In genomic region chr13:54589996-54590951, GRCm38 (mm10) we compare ENCODE assay signal across 8 mouse cellular contexts. TPM values are rescaled to one million over a fixed set of nuclear protein-coding genes. Genes with fewer than 3 reads are reported as not detected.
DNase-seq lines count a peak whose midpoint lies in the region; ATAC-seq and TF ChIP-seq lines count a peak whose summit lies in the region.

Gene Nop16, minus strand, starts transcription at chr13:54590090.
Gene Higd2a, plus strand, starts transcription at chr13:54590207.

- H3K27me3 ChIP-seq in heart, embryonic 12.5 days (replicated peaks), result no peaks in the 10 kb centered on the region
- H3K27me3 ChIP-seq in kidney, postnatal 0 days (ENCODE audit: insufficient read depth, low read length), result no peaks in the 10 kb centered on the region
- no peaks in the 10 kb centered on the region for H3K27me3 ChIP-seq in liver, embryonic 11.5 days (replicated peaks; ENCODE audit: control insufficient read depth, insufficient read depth, low read length)
- H3K27me3 ChIP-seq in stomach, embryonic 14.5 days (ENCODE audit: control insufficient read depth, insufficient read depth, low read length), result no peaks in the 10 kb centered on the region

- H3K4me3 ChIP-seq in heart, embryonic 12.5 days, result peak within 1 kb of the TSS; percentile 89
- peak within 1 kb of the TSS; percentile 61 for H3K4me3 ChIP-seq in kidney, postnatal 0 days (replicated peaks; ENCODE audit: low read depth, low read length)
- peak within 1 kb of the TSS; percentile 73 for H3K4me3 ChIP-seq in liver, embryonic 11.5 days (ENCODE audit: low read depth, low read length)
- H3K4me3 ChIP-seq in stomach, embryonic 14.5 days (ENCODE audit: low read depth, low read length), result peak within 1 kb of the TSS; percentile 83

- H3K27ac ChIP-seq in heart, embryonic 12.5 days (ENCODE audit: poor library complexity, severe bottlenecking), result peak within 1 kb of the TSS; percentile 83
- peak within 1 kb of the TSS; percentile 85 for H3K27ac ChIP-seq in kidney, postnatal 0 days
- peak within 1 kb of the TSS; percentile 28; the same call in 1 of the 2 replicates for H3K27ac ChIP-seq in liver, embryonic 11.5 days (ENCODE audit: low read depth, low read length)
- peak within 1 kb of the TSS; percentile 71; the same call in 1 of the 2 replicates for H3K27ac ChIP-seq in stomach, embryonic 14.5 days (ENCODE audit: low read length)

- ATAC-seq in erythroid progenitor cell, adult 5-6 weeks (replicated peaks; ENCODE audit: low FRiP score, poor library complexity, severe bottlenecking), result peak; percentile 96
- ATAC-seq in heart, embryonic 12.5 days (ENCODE audit: insufficient number of reproducible peaks, low FRiP score), result peak; percentile 98
- ATAC-seq in kidney, postnatal 0 days (replicated peaks; ENCODE audit: low FRiP score, low read depth), result peak; percentile 95
- peak; percentile 97 for ATAC-seq in liver, embryonic 11.5 days (replicated peaks; ENCODE audit: low FRiP score)
- peak; percentile 98 for ATAC-seq in stomach, embryonic 14.5 days (ENCODE audit: insufficient number of reproducible peaks, insufficient read depth, low FRiP score, low read depth)

- under 1% methylated on average over 51 of the region's 51 CpGs for WGBS in heart, embryonic 12.5 days
- WGBS in kidney, postnatal 0 days, result under 1% methylated on average over 51 of the region's 51 CpGs
- WGBS in liver, embryonic 11.5 days, result under 1% methylated on average over 51 of the region's 51 CpGs
- WGBS in stomach, embryonic 14.5 days, result under 1% methylated on average over 51 of the region's 51 CpGs

- peak within 1 kb of the TSS; percentile 89 for H3K4me2 ChIP-seq in heart, embryonic 12.5 days
- peak within 1 kb of the TSS; percentile 74 for H3K4me2 ChIP-seq in kidney, postnatal 0 days (ENCODE audit: low read length)
- H3K4me2 ChIP-seq in liver, embryonic 11.5 days, result peak within 1 kb of the TSS; percentile 73
- peak within 1 kb of the TSS; percentile 66 for H3K4me2 ChIP-seq in stomach, embryonic 14.5 days (replicated peaks; ENCODE audit: low read depth, low read length)

- H3K36me3 ChIP-seq in heart, embryonic 12.5 days, result peaks cover 40% of the 10 kb centered on the region
- H3K36me3 ChIP-seq in kidney, postnatal 0 days (ENCODE audit: insufficient read depth, low read length), result peaks cover 8% of the 10 kb centered on the region; the same call in 1 of the 2 replicates
- H3K36me3 ChIP-seq in liver, embryonic 11.5 days (ENCODE audit: control insufficient read depth, insufficient read depth, low read length), result peaks cover 19% of the 10 kb centered on the region
- peaks cover 18% of the 10 kb centered on the region; the same call in 1 of the 2 replicates for H3K36me3 ChIP-seq in stomach, embryonic 14.5 days (ENCODE audit: control insufficient read depth, insufficient read depth, low read length)

- peak within 1 kb of the TSS; percentile 90 for H3K9ac ChIP-seq in heart, embryonic 12.5 days
- H3K9ac ChIP-seq in kidney, postnatal 0 days (ENCODE audit: low read depth, low read length), result peak within 1 kb of the TSS; percentile 76
- H3K9ac ChIP-seq in liver, embryonic 11.5 days (ENCODE audit: low read depth, low read length), result peak within 1 kb of the TSS; percentile 82
- peak within 1 kb of the TSS; percentile 70 for H3K9ac ChIP-seq in stomach, embryonic 14.5 days (replicated peaks; ENCODE audit: low read depth, low read length)

- TF ChIP-seq CTCF in kidney, postnatal 0 days (IDR thresholded peaks at IDR 0.05; ENCODE audit: low read depth), result no peak

- peak; percentile 97 for DNase-seq in CD4-positive helper T cell, adult 2 months (ENCODE audit: low read depth, low spot score)
- DNase-seq in brain, embryonic 18.5 days (ENCODE audit: low read depth, low spot score), result peak; percentile 96
- DNase-seq in kidney, postnatal 0 days (ENCODE audit: low spot score), result peak; percentile 99
- peak; percentile 98 for DNase-seq in liver, embryonic 11.5 days (ENCODE audit: low spot score)
- peak; percentile 98 for DNase-seq in naive thymus-derived CD4-positive, alpha-beta T cell, adult 2 months (ENCODE audit: low read depth)

- peaks cover 22% of the 10 kb centered on the region for H3K4me1 ChIP-seq in heart, embryonic 12.5 days (replicated peaks)
- H3K4me1 ChIP-seq in kidney, postnatal 0 days (replicated peaks; ENCODE audit: insufficient read depth, low read length), result no peaks in the 10 kb centered on the region
- H3K4me1 ChIP-seq in liver, embryonic 11.5 days (replicated peaks; ENCODE audit: control insufficient read depth, insufficient read depth, low read length), result peaks cover 17% of the 10 kb centered on the region
- no peaks in the 10 kb centered on the region for H3K4me1 ChIP-seq in stomach, embryonic 14.5 days (ENCODE audit: control insufficient read depth, insufficient read depth, low read length)

- H3K9me3 ChIP-seq in heart, embryonic 12.5 days (replicated peaks), result no peaks in the 10 kb centered on the region
- no peaks in the 10 kb centered on the region for H3K9me3 ChIP-seq in kidney, postnatal 0 days (replicated peaks; ENCODE audit: low read length)
- H3K9me3 ChIP-seq in liver, embryonic 11.5 days (ENCODE audit: control insufficient read depth, low read length), result no peaks in the 10 kb centered on the region
- no peaks in the 10 kb centered on the region for H3K9me3 ChIP-seq in stomach, embryonic 14.5 days (ENCODE audit: control insufficient read depth, low read depth, low read length)

RNA-seq across cellular contexts. Expression of gene Nop16, which starts in this region (rescaled TPM):
- 6.5 and 17.2 TPM in 2 replicates for total RNA-seq in erythroid progenitor cell, adult 5-6 weeks (2015; ENCODE audit: low replicate concordance)
- total RNA-seq in erythroid progenitor cell, adult 5-6 weeks (2017; ENCODE audit: low replicate concordance), result 5.4 and 14.8 TPM in 2 replicates
- polyA plus RNA-seq in heart, embryonic 12.5 days (2016; fragmentation: Nextera tagmentation; extraction: Ambion mirVana), result 55.5 and 60.3 TPM in 2 replicates
- polyA plus RNA-seq in kidney, postnatal 0 days (2015; fragmentation: Nextera tagmentation; extraction: Ambion mirVana), result 60.2 and 61.6 TPM in 2 replicates
- polyA plus RNA-seq in liver, embryonic 11.5 days (2014; fragmentation: Nextera tagmentation; extraction: Ambion mirVana), result 137 and 152 TPM in 2 replicates
- 76.2 and 87.5 TPM in 2 replicates for polyA plus RNA-seq in stomach, embryonic 14.5 days (2014; fragmentation: Nextera tagmentation; extraction: Ambion mirVana)

RNA-seq across cellular contexts. Expression of gene Higd2a, which starts in this region (rescaled TPM):
- 36.0 and 53.0 TPM in 2 replicates for total RNA-seq in erythroid progenitor cell, adult 5-6 weeks (2015; ENCODE audit: low replicate concordance)
- 9.2 and 19.0 TPM in 2 replicates for total RNA-seq in erythroid progenitor cell, adult 5-6 weeks (2017; ENCODE audit: low replicate concordance)
- 242 and 247 TPM in 2 replicates for polyA plus RNA-seq in heart, embryonic 12.5 days (2016; fragmentation: Nextera tagmentation; extraction: Ambion mirVana)
- polyA plus RNA-seq in kidney, postnatal 0 days (2015; fragmentation: Nextera tagmentation; extraction: Ambion mirVana), result 313 and 317 TPM in 2 replicates
- polyA plus RNA-seq in liver, embryonic 11.5 days (2014; fragmentation: Nextera tagmentation; extraction: Ambion mirVana), result 162 and 177 TPM in 2 replicates
- 205 and 233 TPM in 2 replicates for polyA plus RNA-seq in stomach, embryonic 14.5 days (2014; fragmentation: Nextera tagmentation; extraction: Ambion mirVana)

Comparison
In these comparisons a context has a peak if more than half of its experiments do, and no peak if none do; other contexts are left out.
1. Peak in every context shown above with its lines: DNase-seq, ATAC-seq, H3K4me3 ChIP-seq and H3K27ac ChIP-seq.
2. H3K27ac ChIP-seq: peak in every context shown above with its lines; median percentile 85 in kidney, postnatal 0 days; 83 in heart, embryonic 12.5 days; 71 in stomach, embryonic 14.5 days; 28 in liver, embryonic 11.5 days.